Mouse (Mus musculus): ENCODE measurements around the gene Nkain4.

DNA sequence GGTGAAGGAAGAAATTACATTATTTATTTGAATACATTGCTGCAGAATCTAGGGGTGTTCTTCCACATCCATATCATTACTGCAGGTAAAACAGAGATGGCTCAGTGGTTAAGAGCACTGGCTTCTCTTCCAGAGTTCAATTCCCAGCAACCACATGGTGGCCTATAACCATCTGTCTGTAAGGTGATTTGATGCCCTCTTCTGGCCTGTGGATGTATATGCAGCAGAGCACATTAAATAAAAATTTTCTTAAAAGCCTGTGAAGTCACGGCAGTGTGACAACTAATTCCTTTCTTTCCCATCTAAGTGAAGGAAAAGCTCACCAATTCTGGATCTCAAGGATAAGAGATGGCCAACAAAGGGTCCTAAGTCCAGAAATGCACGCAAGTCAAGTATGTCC lies 52.4 kb downstream of the Nkain4 start:
- TF ChIP-seq POLR2A (IDR thresholded peaks at IDR 0.05; ENCODE audit: low read depth, low read length) (no peak), CTCF (IDR thresholded peaks at IDR 0.05; ENCODE audit: extremely low read depth, insufficient read length, insufficient replicate concordance, low read depth, low read length) (no peak)

Data from small intestine, adult 2 months (tissue).